Mouse (Mus musculus) thymus, adult 2 months (tissue): ENCODE results near the gene Traf6. TPM values are rescaled to one million over a fixed set of nuclear protein-coding genes. Genes with fewer than 3 reads are reported as not detected.

Experiments used
- DNase-seq: peaks from one replicate; pipeline ENCODE4 v3.0.0; 2021
- H3K27ac ChIP-seq: fragments of 200-500 bp; 2 replicates; pipeline ENCODE4 v1.5.1; 2012; ENCODE audit warnings: low read length, control low read depth; ENCODE audit not compliant: control insufficient read depth, insufficient read depth
- H3K27me3 ChIP-seq: fragments of 200-500 bp; 2 replicates; pipeline ENCODE4 v1.6.1; 2012; ENCODE audit warnings: mild to moderate bottlenecking, low read length, moderate library complexity, mixed read lengths; ENCODE audit not compliant: control insufficient read depth, insufficient read depth
- H3K36me3 ChIP-seq: fragments of 200-500 bp; 2 replicates; pipeline ENCODE4 v1.6.1; 2012; ENCODE audit warnings: mild to moderate bottlenecking, low read length, moderate library complexity; ENCODE audit not compliant: control insufficient read depth, insufficient read depth
- H3K4me1 ChIP-seq: fragments of 200-500 bp; replicated peaks from 2 replicates; pipeline ENCODE4 v1.6.1; 2012; ENCODE audit warnings: low read length; ENCODE audit not compliant: control insufficient read depth, insufficient read depth
- H3K4me3 ChIP-seq: fragments of 200-500 bp; 2 replicates; pipeline ENCODE4 v1.5.1; 2012; ENCODE audit warnings: mild to moderate bottlenecking, low read length, control low read depth, moderate library complexity; ENCODE audit not compliant: control insufficient read depth, insufficient read depth
- CTCF ChIP-seq: fragments of 200-500 bp; IDR thresholded peaks from 2 replicates; pipeline ENCODE4 v1.5.1; 2012; ENCODE audit warnings: mild to moderate bottlenecking, control low read depth, low read length, moderate library complexity, borderline replicate concordance; ENCODE audit not compliant: control insufficient read depth, poor library complexity, insufficient read depth; ENCODE audit errors: extremely low read depth
- POLR2A ChIP-seq: fragments of 200-500 bp; IDR thresholded peaks from 2 replicates; pipeline ENCODE4 v1.6.1; 2012; ENCODE audit warnings: mild to moderate bottlenecking, low read length, control low read depth, moderate library complexity; ENCODE audit not compliant: control insufficient read depth, poor library complexity, insufficient read depth; ENCODE audit errors: extremely low read depth
- WGBS: fragments of 180-500 bp; shearing (Covaris S2); methylation state at CpG from one replicate; pipeline ENCODE4 v1.1.7; 2018; 5-methylcytosine and 5-hydroxymethylcytosine counted together
- polyA plus RNA-seq: library from polyadenylated mRNA; depleted of rRNA; stranded (reverse); fragments of >200 nt; gene quantifications from 2 replicates; pipeline ENCODE4 v1.2.3, GENCODE M21; 2012

Gene Traf6
- polyA plus RNA-seq, 1 experiment: 31.9 TPM

DNA sequence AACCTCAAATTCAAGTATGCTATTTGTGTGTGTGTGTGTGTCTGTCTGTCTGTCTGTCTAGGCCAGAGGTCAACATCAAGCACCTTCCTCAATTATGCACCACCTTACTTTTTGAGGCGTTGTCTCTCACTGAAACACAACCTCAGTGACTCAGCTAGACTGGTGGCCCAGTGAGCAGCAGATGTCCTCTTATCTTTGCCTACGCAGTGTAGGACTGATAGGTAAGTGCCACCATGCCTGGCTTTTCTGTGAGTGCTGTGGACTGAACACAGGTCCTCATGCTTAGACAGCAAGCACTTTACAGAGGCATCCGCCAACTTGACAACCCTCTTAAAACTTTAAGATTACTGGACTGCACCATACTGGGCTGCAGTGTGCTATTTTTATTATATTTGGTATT lies 9.5 kb upstream of the Traf6 start:
- no peaks in the 10 kb centered on the region for H3K36me3 ChIP-seq

DNA sequence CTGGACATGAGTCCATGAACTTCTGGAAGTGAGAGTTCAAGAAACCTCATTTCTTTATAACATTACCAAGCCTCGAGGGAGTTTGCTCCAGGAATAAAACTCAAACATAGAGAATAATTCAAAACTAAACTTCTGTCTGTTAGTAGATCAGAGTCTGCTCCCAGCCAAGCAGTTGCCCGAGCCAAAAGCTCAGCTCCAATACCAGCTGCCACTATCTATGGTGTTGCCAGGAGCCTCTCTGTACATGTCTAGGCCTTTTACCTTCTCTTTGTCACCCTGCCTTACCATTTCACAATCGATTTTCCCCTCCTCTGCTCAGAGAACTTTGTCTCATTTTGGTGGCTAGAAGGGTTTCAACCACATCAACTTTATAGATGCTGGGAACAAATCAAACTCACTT lies 4.7 kb upstream of the Traf6 start:
- no peak for TF ChIP-seq CTCF
- no peak for TF ChIP-seq POLR2A
- Histone ChIP-seq H3K27me3 (no peaks in the 10 kb centered on the region), H3K4me3 (no peak overlapping the region), H3K27ac (no peak overlapping the region), H3K4me1 (no peaks in the 10 kb centered on the region), H3K36me3 (no peaks in the 10 kb centered on the region)
- 76% methylated on average over 3 of the region's 3 CpGs for WGBS
- DNase-seq: no peak

More for the DNA sequence above, 9.5 kb upstream of the Traf6 start:
- no peak overlapping the region for H3K27ac ChIP-seq
- H3K4me1 ChIP-seq: no peaks in the 10 kb centered on the region
- no peak for DNase-seq
- H3K27me3 ChIP-seq: no peaks in the 10 kb centered on the region
- H3K4me3 ChIP-seq: no peak overlapping the region
- TF ChIP-seq POLR2A (no peak), CTCF (no peak)
- 91% methylated on average over 3 of the region's 3 CpGs for WGBS

DNA sequence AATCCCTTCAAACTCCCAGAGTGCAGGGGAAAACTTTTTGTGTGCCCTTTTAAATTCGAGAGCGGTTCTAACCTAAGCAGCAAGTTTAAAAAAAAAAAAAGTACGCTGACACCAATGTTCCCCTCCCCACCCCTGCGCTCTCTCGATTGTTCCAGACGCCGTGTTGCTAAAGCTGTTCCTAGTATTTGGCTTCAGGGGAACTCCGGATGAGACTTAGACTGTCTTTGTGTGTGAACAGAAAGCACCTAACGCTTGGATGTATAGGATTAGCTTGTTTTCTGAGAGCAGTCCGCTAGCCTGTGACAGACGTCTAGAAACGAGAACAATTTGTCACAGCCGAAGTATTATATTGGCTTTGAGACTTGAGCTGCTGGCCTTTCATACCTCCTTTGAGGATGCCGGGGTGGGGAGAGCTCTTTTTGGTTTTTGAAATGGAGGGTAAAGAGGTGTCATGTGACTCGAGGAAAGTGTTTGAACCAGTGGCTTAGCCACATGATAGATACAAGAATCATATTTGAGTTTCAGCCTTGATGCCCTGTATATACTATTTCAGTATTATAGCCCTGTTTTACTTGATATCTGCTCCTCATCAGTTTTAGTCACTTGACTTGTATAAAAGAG lies 1.0 kb downstream of the Traf6 start:
- H3K27ac ChIP-seq: no peak overlapping the region
- no peak for TF ChIP-seq CTCF
- TF ChIP-seq POLR2A: no peak
- H3K4me1 ChIP-seq: peaks cover 4% of the 10 kb centered on the region; the same call in 1 of the 2 replicates
- 2% methylated on average over 15 of the region's 15 CpGs for WGBS
- peak overlapping the region; percentile 85 for H3K4me3 ChIP-seq
- peaks cover 8% of the 10 kb centered on the region for H3K36me3 ChIP-seq
- DNase-seq: peak; percentile 17
- no peaks in the 10 kb centered on the region for H3K27me3 ChIP-seq

DNA sequence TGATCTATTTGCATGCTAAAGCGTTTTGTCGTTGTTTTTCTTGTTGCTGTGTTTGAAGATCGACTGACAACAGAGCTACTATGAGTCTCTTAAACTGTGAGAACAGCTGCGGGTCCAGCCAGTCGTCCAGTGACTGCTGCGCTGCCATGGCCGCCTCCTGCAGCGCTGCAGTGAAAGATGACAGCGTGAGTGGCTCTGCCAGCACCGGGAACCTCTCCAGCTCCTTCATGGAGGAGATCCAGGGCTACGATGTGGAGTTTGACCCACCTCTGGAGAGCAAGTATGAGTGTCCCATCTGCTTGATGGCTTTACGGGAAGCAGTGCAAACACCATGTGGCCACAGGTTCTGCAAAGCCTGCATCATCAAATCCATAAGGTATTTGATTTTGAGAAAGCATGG lies 6.2 kb downstream of the Traf6 start:
- no peak for TF ChIP-seq CTCF
- TF ChIP-seq POLR2A: no peak
- H3K4me1 ChIP-seq: peaks cover 3% of the 10 kb centered on the region; the same call in 1 of the 2 replicates
- no peaks in the 10 kb centered on the region for H3K27me3 ChIP-seq
- 96% methylated on average over 12 of the region's 12 CpGs for WGBS
- no peak overlapping the region for H3K27ac ChIP-seq
- no peak for DNase-seq
- H3K4me3 ChIP-seq: no peak overlapping the region
- H3K36me3 ChIP-seq: peaks cover 55% of the 10 kb centered on the region

DNA sequence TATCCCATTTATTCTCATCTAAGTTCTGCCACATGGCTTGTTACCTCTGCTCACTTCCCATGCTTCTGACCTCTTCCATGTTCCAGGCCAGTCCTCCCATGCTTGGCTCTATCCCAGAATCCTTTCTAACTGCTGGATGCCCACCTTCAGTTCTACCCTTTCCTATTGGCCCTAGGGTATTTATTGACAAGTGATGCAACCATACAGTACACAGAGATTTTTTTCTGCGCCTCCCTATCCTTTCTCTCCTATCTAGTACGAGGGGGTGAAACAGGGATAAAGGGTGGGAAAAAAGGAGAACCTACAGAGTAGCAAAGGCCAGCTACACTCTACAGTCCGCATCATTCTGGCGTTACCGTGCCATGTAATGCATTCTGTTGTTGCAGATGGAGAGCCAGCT lies 9.8 kb downstream of the Traf6 start:
- DNase-seq: no peak
- H3K36me3 ChIP-seq: peaks cover 82% of the 10 kb centered on the region
- no peaks in the 10 kb centered on the region for H3K4me1 ChIP-seq
- H3K27me3 ChIP-seq: no peaks in the 10 kb centered on the region
- no peak overlapping the region for H3K27ac ChIP-seq
- no peak overlapping the region for H3K4me3 ChIP-seq
- TF ChIP-seq POLR2A (no peak), CTCF (no peak)
- WGBS: 97% methylated on average over 5 of the region's 5 CpGs

DNA sequence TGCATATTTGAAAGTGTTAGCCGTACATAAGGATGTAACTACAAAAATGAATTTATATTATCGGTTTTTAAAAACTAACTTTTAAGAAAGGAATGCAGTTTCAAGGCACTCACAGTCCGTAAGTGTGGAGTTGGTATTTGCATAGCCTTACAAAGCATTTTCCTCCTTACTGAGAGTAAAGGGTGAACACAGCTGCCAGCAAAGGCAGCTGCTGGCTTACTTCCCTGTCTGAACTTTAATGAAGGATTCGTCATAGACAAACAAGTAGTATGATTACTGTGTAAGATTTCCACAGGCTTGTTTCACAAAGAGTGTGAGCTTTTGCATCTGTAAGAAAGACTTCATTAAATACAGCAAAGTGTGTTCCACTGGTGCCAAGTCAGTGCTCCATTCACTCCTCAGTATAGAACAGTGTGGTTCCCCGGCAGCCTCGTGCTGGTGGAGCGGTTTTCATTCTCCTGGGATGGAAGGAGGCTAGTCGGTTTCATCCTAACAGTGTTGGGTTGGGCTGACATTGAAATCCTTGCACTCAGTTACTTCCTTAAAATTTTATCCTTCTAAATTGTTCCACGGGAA lies 12.1 kb downstream of the Traf6 start:
- Histone ChIP-seq H3K4me1 (no peaks in the 10 kb centered on the region), H3K36me3 (peaks cover 86% of the 10 kb centered on the region), H3K27ac (no peak overlapping the region), H3K4me3 (no peak overlapping the region), H3K27me3 (no peaks in the 10 kb centered on the region)
- 97% methylated on average over 9 of the region's 9 CpGs for WGBS
- DNase-seq: no peak
- no peak for TF ChIP-seq CTCF
- TF ChIP-seq POLR2A: no peak
